Mouse (Mus musculus) stomach, embryonic 16.5 days (tissue): Measurements from ENCODE around the gene Ddx5. TPM values are rescaled to one million over a fixed set of nuclear protein-coding genes. Genes with fewer than 3 reads are reported as not detected.

Experiments
- ATAC-seq: fragments of 200-750 bp; cut with Nextera tagmentation; 2 replicates; pipeline ENCODE4 v1.8.0; 2017; ENCODE audit warnings: moderate number of reproducible peaks, moderate TSS enrichment; ENCODE audit not compliant: insufficient read depth, low FRiP score
- H3K27ac ChIP-seq: fragments of 300-500 bp; sonication (generic); 2 replicates; pipeline ENCODE4 v1.5.1; 2014; ENCODE audit warnings: low read length
- H3K27me3 ChIP-seq: fragments of 300-500 bp; sonication (generic); 2 replicates; pipeline ENCODE4 v1.6.1; 2014; ENCODE audit warnings: low read length, control low read depth, mixed read lengths; ENCODE audit not compliant: control insufficient read depth, insufficient read depth
- H3K36me3 ChIP-seq: fragments of 300-500 bp; sonication (generic); 2 replicates; pipeline ENCODE4 v1.6.1; 2014; ENCODE audit warnings: low read length; ENCODE audit not compliant: control insufficient read depth, insufficient read depth
- H3K4me1 ChIP-seq: fragments of 300-500 bp; sonication (generic); 2 replicates; pipeline ENCODE4 v1.6.1; 2014; ENCODE audit warnings: low read length, control low read depth, mixed read lengths; ENCODE audit not compliant: control insufficient read depth, insufficient read depth
- H3K4me2 ChIP-seq: fragments of 300-500 bp; sonication (generic); 2 replicates; pipeline ENCODE4 v1.6.1; 2014; ENCODE audit warnings: low read depth, low read length, mixed read lengths
- H3K4me3 ChIP-seq: fragments of 300-500 bp; sonication (generic); replicated peaks from 2 replicates; pipeline ENCODE4 v1.5.1; 2014; ENCODE audit warnings: mild to moderate bottlenecking, low read length
- H3K9ac ChIP-seq: fragments of 300-500 bp; sonication (generic); 2 replicates; pipeline ENCODE4 v1.6.1; 2014; ENCODE audit warnings: low read length
- H3K9me3 ChIP-seq: fragments of 300-500 bp; sonication (generic); replicated peaks from 2 replicates; pipeline ENCODE4 v1.6.1; 2016; ENCODE audit warnings: low read length, control low read depth; ENCODE audit not compliant: control insufficient read depth
- WGBS: fragments of 180-500 bp; shearing (Covaris S2); extraction: QIAGEN DNeasy Blood & Tissue Kit; methylation state at CpG from one replicate; pipeline ENCODE4 v1.1.7; 2014; 5-methylcytosine and 5-hydroxymethylcytosine counted together
- polyA plus RNA-seq: library from polyadenylated mRNA; unstranded; fragments of >200 nt; fragmentation: Nextera tagmentation; extraction: Ambion mirVana; gene quantifications from 2 replicates; pipeline ENCODE4 v1.2.1, GENCODE M21; 2015

Gene Ddx5
- polyA plus RNA-seq, 1 experiment from 2014 or later, result 316 TPM

GRCm38 (mm10) chr11:106819595-106819994, 30.6 kb upstream of the Ddx5 start:
- 87% methylated on average over 9 of the region's 9 CpGs for WGBS
- H3K9ac ChIP-seq, result no peak overlapping the region
- H3K36me3 ChIP-seq, result 0 out of 2 replicates have a peak, but pooled peaks cover 3% of the 10 kb centered on the region
- H3K4me1 ChIP-seq, result no peaks in the 10 kb centered on the region
- no peak for ATAC-seq
- no peak overlapping the region for H3K4me2 ChIP-seq
- no peaks in the 10 kb centered on the region for H3K27me3 ChIP-seq
- no peaks in the 10 kb centered on the region for H3K9me3 ChIP-seq
- no peak overlapping the region for H3K27ac ChIP-seq
- H3K4me3 ChIP-seq, result no peak overlapping the region

GRCm38 (mm10) chr11:106818341-106818740, 29.4 kb upstream of the Ddx5 start:
- H3K27me3 ChIP-seq, result no peaks in the 10 kb centered on the region
- H3K4me1 ChIP-seq, result no peaks in the 10 kb centered on the region
- H3K27ac ChIP-seq, result peak overlapping the region; percentile 15; the same call in 1 of the 2 replicates
- H3K36me3 ChIP-seq, result 0 out of 2 replicates have a peak, but pooled peaks cover 3% of the 10 kb centered on the region
- H3K4me2 ChIP-seq, result no peak overlapping the region
- H3K9me3 ChIP-seq, result no peaks in the 10 kb centered on the region
- no peak overlapping the region for H3K9ac ChIP-seq
- 50% methylated on average over 9 of the region's 9 CpGs for WGBS
- no peak; the same call in 1 of the 2 replicates for ATAC-seq
- no peak overlapping the region for H3K4me3 ChIP-seq

GRCm38 (mm10) chr11:106817808-106818207, 28.8 kb upstream of the Ddx5 start:
- no peaks in the 10 kb centered on the region for H3K9me3 ChIP-seq
- H3K4me2 ChIP-seq, result no peak overlapping the region
- no peaks in the 10 kb centered on the region for H3K4me1 ChIP-seq
- H3K27ac ChIP-seq, result no peak overlapping the region
- H3K9ac ChIP-seq, result no peak overlapping the region
- no peak for ATAC-seq
- H3K4me3 ChIP-seq, result no peak overlapping the region
- H3K27me3 ChIP-seq, result no peaks in the 10 kb centered on the region
- 0 out of 2 replicates have a peak, but pooled peaks cover 3% of the 10 kb centered on the region for H3K36me3 ChIP-seq
- 77% methylated on average over 6 of the region's 6 CpGs for WGBS

- H3K9me3 ChIP-seq, result no peaks in the 10 kb centered on the region
- no peaks in the 10 kb centered on the region for H3K4me1 ChIP-seq
- 90% methylated on average over 3 of the region's 3 CpGs for WGBS
- H3K36me3 ChIP-seq, result 0 out of 2 replicates have a peak, but pooled peaks cover 3% of the 10 kb centered on the region
- H3K9ac ChIP-seq, result no peak overlapping the region
- no peak overlapping the region for H3K4me3 ChIP-seq
- no peaks in the 10 kb centered on the region for H3K27me3 ChIP-seq
- no peak overlapping the region for H3K4me2 ChIP-seq
- ATAC-seq, result no peak
- H3K27ac ChIP-seq, result no peak overlapping the region
These were observed 28.2 kb upstream of the Ddx5 start for GRCm38 (mm10) chr11:106817156-106817555.

- no peaks in the 10 kb centered on the region for H3K27me3 ChIP-seq
- H3K4me1 ChIP-seq, result no peaks in the 10 kb centered on the region
- WGBS, result 70% methylated on average over 7 of the region's 7 CpGs
- H3K4me2 ChIP-seq, result no peak overlapping the region
- H3K9me3 ChIP-seq, result no peaks in the 10 kb centered on the region
- no peak overlapping the region for H3K27ac ChIP-seq
- no peak for ATAC-seq
- H3K4me3 ChIP-seq, result no peak overlapping the region
- no peak overlapping the region for H3K9ac ChIP-seq
- 0 out of 2 replicates have a peak, but pooled peaks cover 3% of the 10 kb centered on the region for H3K36me3 ChIP-seq
These were observed 27.3 kb upstream of the Ddx5 start for GRCm38 (mm10) chr11:106816316-106816715.

- Histone ChIP-seq H3K9ac (no peak overlapping the region), H3K36me3 (0 out of 2 replicates have a peak, but pooled peaks cover 3% of the 10 kb centered on the region), H3K4me2 (no peak overlapping the region), H3K9me3 (no peaks in the 10 kb centered on the region), H3K27me3 (no peaks in the 10 kb centered on the region), H3K4me3 (no peak overlapping the region), H3K4me1 (no peaks in the 10 kb centered on the region), H3K27ac (no peak overlapping the region)
- WGBS, result 77% methylated on average over 2 of the region's 2 CpGs
- no peak for ATAC-seq
These were observed 26.8 kb upstream of the Ddx5 start for GRCm38 (mm10) chr11:106815761-106816160.

- H3K27ac ChIP-seq, result no peak overlapping the region
- H3K9me3 ChIP-seq, result no peaks in the 10 kb centered on the region
- 84% methylated on average over 2 of the region's 2 CpGs for WGBS
- no peak overlapping the region for H3K4me2 ChIP-seq
- no peaks in the 10 kb centered on the region for H3K4me1 ChIP-seq
- H3K9ac ChIP-seq, result no peak overlapping the region
- no peaks in the 10 kb centered on the region for H3K27me3 ChIP-seq
- H3K36me3 ChIP-seq, result 0 out of 2 replicates have a peak, but pooled peaks cover 3% of the 10 kb centered on the region
- no peak for ATAC-seq
- no peak overlapping the region for H3K4me3 ChIP-seq
These were observed 26.3 kb upstream of the Ddx5 start for GRCm38 (mm10) chr11:106815331-106815730.

- no peak overlapping the region for H3K4me2 ChIP-seq
- 77% methylated on average over 14 of the region's 14 CpGs for WGBS
- H3K9me3 ChIP-seq, result no peaks in the 10 kb centered on the region
- H3K27me3 ChIP-seq, result no peaks in the 10 kb centered on the region
- H3K9ac ChIP-seq, result no peak overlapping the region
- ATAC-seq, result no peak
- H3K4me3 ChIP-seq, result no peak overlapping the region
- H3K4me1 ChIP-seq, result no peaks in the 10 kb centered on the region
- no peak overlapping the region for H3K27ac ChIP-seq
- 0 out of 2 replicates have a peak, but pooled peaks cover 3% of the 10 kb centered on the region for H3K36me3 ChIP-seq
These were observed 25.8 kb upstream of the Ddx5 start for GRCm38 (mm10) chr11:106814601-106815320.

- 86% methylated on average over 7 of the region's 7 CpGs for WGBS
- H3K4me3 ChIP-seq, result no peak overlapping the region
- H3K9me3 ChIP-seq, result no peaks in the 10 kb centered on the region
- H3K27ac ChIP-seq, result no peak overlapping the region
- H3K4me1 ChIP-seq, result no peaks in the 10 kb centered on the region
- H3K27me3 ChIP-seq, result no peaks in the 10 kb centered on the region
- H3K36me3 ChIP-seq, result 0 out of 2 replicates have a peak, but pooled peaks cover 6% of the 10 kb centered on the region
- H3K9ac ChIP-seq, result no peak overlapping the region
- no peak for ATAC-seq
- no peak overlapping the region for H3K4me2 ChIP-seq
These were observed 23.6 kb upstream of the Ddx5 start for GRCm38 (mm10) chr11:106812410-106813136.
